Mouse (Mus musculus) small intestine, adult 2 months (tissue): ENCODE results near the gene Mrps5.

Experiments
- CTCF ChIP-seq: fragments of 200-500 bp; IDR thresholded peaks from 2 replicates; pipeline ENCODE4 v1.5.1; 2012; ENCODE audit warnings: low read depth, mild to moderate bottlenecking, control low read depth, inconsistent platforms, low read length, moderate library complexity, mixed read lengths; ENCODE audit not compliant: insufficient replicate concordance, insufficient read length; ENCODE audit errors: extremely low read depth
- POLR2A ChIP-seq: fragments of 200-500 bp; IDR thresholded peaks from 2 replicates; pipeline ENCODE4 v1.6.1; 2012; ENCODE audit warnings: low read depth, mild to moderate bottlenecking, control low read depth, inconsistent platforms, low read length, moderate library complexity

DNA sequence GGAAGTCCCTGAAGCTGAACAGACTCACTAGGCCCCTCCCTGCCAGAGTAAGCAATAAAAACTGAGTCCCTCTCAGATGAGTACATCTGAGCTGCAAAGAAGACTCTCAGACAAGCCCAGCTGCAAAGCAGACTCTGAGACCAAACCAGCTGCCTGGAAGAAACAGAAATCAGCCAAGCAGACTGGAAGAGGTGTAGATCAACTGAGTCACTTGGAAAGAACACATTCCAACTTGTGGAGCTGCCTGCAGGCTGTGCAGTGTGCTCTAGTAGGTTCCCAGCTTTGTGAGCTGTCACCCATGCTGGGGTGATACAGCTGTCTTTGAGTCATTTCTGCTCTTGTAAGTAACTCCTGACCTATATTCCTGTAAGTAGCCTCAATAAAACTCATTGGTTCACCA, 37.3 kb upstream of the Mrps5 start:
- TF ChIP-seq CTCF (no peak), POLR2A (no peak)
